Comparison of ENCODE assay signal across 17 mouse cellular contexts in genomic region chr9:67303038-67303437, GRCm38 (mm10).
DNase-seq lines count a peak whose midpoint lies in the region; ATAC-seq and TF ChIP-seq lines count a peak whose summit lies in the region.
"Had no signal": no experiment of that assay in that cellular context is flagged by ENCODE, and none has a peak within 500 bp of the region (broad histone marks: within the 10 kb centered on the region; RNA-seq: fewer than 3 reads in every experiment).

No protein-coding gene starts in this region.

- H3K27me3 ChIP-seq in heart, adult 2 months (ENCODE audit: control insufficient read depth, insufficient read depth, low read length) = no peaks in the 10 kb centered on the region
- H3K27me3 ChIP-seq in lung, postnatal 0 days (replicated peaks; ENCODE audit: insufficient read depth, low read length) = no peaks in the 10 kb centered on the region
- H3K27me3 ChIP-seq: embryonic facial prominence, embryonic 13.5 days; forebrain, embryonic 12.5 days; heart, embryonic 13.5 days had no signal

- H3K9ac ChIP-seq in heart, adult 2 months (ENCODE audit: low read depth, low read length) = no peak overlapping the region
- no peak overlapping the region for H3K9ac ChIP-seq in lung, postnatal 0 days (replicated peaks; ENCODE audit: low read depth)
- H3K9ac ChIP-seq: embryonic facial prominence, embryonic 13.5 days; forebrain, embryonic 12.5 days; heart, embryonic 13.5 days; hindbrain, embryonic 14.5 days had no signal

- ATAC-seq in lung, postnatal 0 days = no peak
- ATAC-seq: forebrain, embryonic 16.5 days had no signal

- intact Hi-C loops in heart, adult 2 months (cut with DNase I) = no loop called here
- intact Hi-C loops in heart, postnatal 36 days (cut with DNase I) = no loop called here

- H3K9me3 ChIP-seq in lung, postnatal 0 days (ENCODE audit: low read length) = no peaks in the 10 kb centered on the region
- H3K9me3 ChIP-seq: embryonic facial prominence, embryonic 13.5 days; forebrain, embryonic 12.5 days; G1E; heart, embryonic 13.5 days; hindbrain, embryonic 10.5 days had no signal

- TF ChIP-seq CTCF in heart, adult 2 months (IDR thresholded peaks at IDR 0.05) = 0 out of 2 replicates have a peak, but pooled peaks have one; percentile 15
- peak; percentile 55 for TF ChIP-seq CTCF in layer of hippocampus, adult 2 months (conservative IDR thresholded peaks at IDR 0.05)
- peak; percentile 30; the same call in 1 of the 2 replicates for TF ChIP-seq CTCF in lung, postnatal 0 days (IDR thresholded peaks at IDR 0.05)

- H3K4me2 ChIP-seq in lung, postnatal 0 days (replicated peaks; ENCODE audit: low read depth, low read length) = no peak overlapping the region
- H3K4me2 ChIP-seq: embryonic facial prominence, embryonic 13.5 days; forebrain, embryonic 12.5 days; heart, embryonic 13.5 days; hindbrain, embryonic 14.5 days had no signal

- no peak overlapping the region for H3K27ac ChIP-seq in heart, adult 2 months
- H3K27ac ChIP-seq in layer of hippocampus, adult 2 months = peak overlapping the region; percentile 36; the same call in 1 of the 2 replicates
- H3K27ac ChIP-seq in lung, postnatal 0 days (ENCODE audit: low read length) = no peak overlapping the region
- H3K27ac ChIP-seq: embryonic facial prominence, embryonic 13.5 days; forebrain, embryonic 12.5 days; heart, embryonic 13.5 days; hindbrain, embryonic 10.5 days; hindbrain, embryonic 14.5 days had no signal

- DNase-seq in heart, adult 2 months = no peak
- no peak for DNase-seq in heart, postnatal 36 days
- DNase-seq in layer of hippocampus, adult 2 months (ENCODE audit: low spot score in 2 of 2) = no peak
- no peak for DNase-seq in layer of hippocampus, postnatal 10 days (ENCODE audit: low spot score in 2 of 2)
- DNase-seq in lung, postnatal 0 days (ENCODE audit: low spot score) = no peak
- no peak for DNase-seq in lung, postnatal 14 days
- peak; percentile 3 for DNase-seq in adipocyte (ENCODE audit: low spot score)
- DNase-seq in right cerebral cortex, postnatal 14 days = no peak
- DNase-seq: gastrocnemius, postnatal 10 days; heart, postnatal 10 days had no signal

- no peaks in the 10 kb centered on the region for H3K79me2 ChIP-seq in heart, adult 2 months (replicated peaks; ENCODE audit: control insufficient read depth, insufficient read depth, low read length)

- TF ChIP-seq EP300 in heart, adult 2 months (IDR thresholded peaks at IDR 0.05; ENCODE audit: insufficient read depth, low read depth, low read length) = no peak
- TF ChIP-seq EP300 in lung, postnatal 0 days (IDR thresholded peaks at IDR 0.05) = no peak

- H3K4me3 ChIP-seq in heart, adult 2 months = no peak overlapping the region
- no peak overlapping the region for H3K4me3 ChIP-seq in layer of hippocampus, adult 2 months
- no peak overlapping the region for H3K4me3 ChIP-seq in lung, postnatal 0 days (ENCODE audit: low read depth, low read length)
- H3K4me3 ChIP-seq: embryonic facial prominence, embryonic 13.5 days; forebrain, embryonic 12.5 days; heart, embryonic 13.5 days; hindbrain, embryonic 10.5 days had no signal

- no peak for TF ChIP-seq POLR2A in heart, adult 2 months (IDR thresholded peaks at IDR 0.05; ENCODE audit: insufficient read depth, low read depth, low read length)

- no peaks in the 10 kb centered on the region for H3K36me3 ChIP-seq in heart, adult 2 months (ENCODE audit: control insufficient read depth, insufficient read depth, low read length)
- H3K36me3 ChIP-seq in lung, postnatal 0 days (ENCODE audit: insufficient read depth, low read length) = no peaks in the 10 kb centered on the region
- H3K36me3 ChIP-seq: forebrain, embryonic 12.5 days; G1E had no signal

- H3K4me1 ChIP-seq in heart, adult 2 months (ENCODE audit: control insufficient read depth, insufficient read depth, low read length) = no peaks in the 10 kb centered on the region; the same call in 1 of the 2 replicates
- H3K4me1 ChIP-seq in lung, postnatal 0 days (ENCODE audit: insufficient read depth, low read depth, low read length) = no peaks in the 10 kb centered on the region; the same call in 1 of the 2 replicates
- H3K4me1 ChIP-seq: forebrain, embryonic 12.5 days; heart, embryonic 13.5 days; hindbrain, embryonic 10.5 days had no signal
